Mouse (Mus musculus) embryonic facial prominence, embryonic 12.5 days (tissue): ENCODE results near the gene BC004004. TPM values are rescaled to one million over a fixed set of nuclear protein-coding genes. Genes with fewer than 3 reads are reported as not detected.

Source experiments
- ATAC-seq: fragments of 200-750 bp; cut with Nextera tagmentation; 2 replicates; pipeline ENCODE4 v1.8.0; 2017; ENCODE audit not compliant: insufficient number of reproducible peaks, insufficient read depth, low FRiP score, low TSS enrichment
- H3K27ac ChIP-seq: fragments of 300-500 bp; sonication (generic); 2 replicates; pipeline ENCODE4 v1.5.1; 2016; ENCODE audit warnings: mild to moderate bottlenecking
- H3K27me3 ChIP-seq: fragments of 300-500 bp; sonication (generic); 2 replicates; pipeline ENCODE4 v1.6.1; 2016; ENCODE audit warnings: mild to moderate bottlenecking, moderate library complexity
- H3K36me3 ChIP-seq: fragments of 300-500 bp; sonication (generic); 2 replicates; pipeline ENCODE4 v1.6.1; 2016; ENCODE audit warnings: mild to moderate bottlenecking
- H3K4me1 ChIP-seq: fragments of 300-500 bp; sonication (generic); 2 replicates; pipeline ENCODE4 v1.6.1; 2016
- H3K4me2 ChIP-seq: fragments of 300-500 bp; sonication (generic); replicated peaks from 2 replicates; pipeline ENCODE4 v1.6.1; 2016; ENCODE audit warnings: mild to moderate bottlenecking, moderate library complexity
- H3K4me3 ChIP-seq: fragments of 300-500 bp; sonication (generic); 2 replicates; pipeline ENCODE4 v1.5.1; 2016; ENCODE audit warnings: mild to moderate bottlenecking
- H3K9ac ChIP-seq: fragments of 300-500 bp; sonication (generic); 2 replicates; pipeline ENCODE4 v1.6.1; 2016; ENCODE audit warnings: mild to moderate bottlenecking, moderate library complexity
- H3K9me3 ChIP-seq: fragments of 300-500 bp; sonication (generic); 2 replicates; pipeline ENCODE4 v1.6.1; 2016; ENCODE audit warnings: mild to moderate bottlenecking, moderate library complexity
- WGBS: fragments of 180-500 bp; shearing (Covaris S2); methylation state at CpG from one replicate; pipeline ENCODE4 v1.1.7; 2016; 5-methylcytosine and 5-hydroxymethylcytosine counted together
- polyA plus RNA-seq: library from polyadenylated mRNA; unstranded; fragments of >200 nt; fragmentation: Nextera tagmentation; extraction: Ambion mirVana; gene quantifications from 2 replicates; pipeline ENCODE4 v1.2.1, GENCODE M21; 2016

Gene BC004004
- polyA plus RNA-seq, 1 experiment from 2014 or later, result 56.5 TPM

DNA sequence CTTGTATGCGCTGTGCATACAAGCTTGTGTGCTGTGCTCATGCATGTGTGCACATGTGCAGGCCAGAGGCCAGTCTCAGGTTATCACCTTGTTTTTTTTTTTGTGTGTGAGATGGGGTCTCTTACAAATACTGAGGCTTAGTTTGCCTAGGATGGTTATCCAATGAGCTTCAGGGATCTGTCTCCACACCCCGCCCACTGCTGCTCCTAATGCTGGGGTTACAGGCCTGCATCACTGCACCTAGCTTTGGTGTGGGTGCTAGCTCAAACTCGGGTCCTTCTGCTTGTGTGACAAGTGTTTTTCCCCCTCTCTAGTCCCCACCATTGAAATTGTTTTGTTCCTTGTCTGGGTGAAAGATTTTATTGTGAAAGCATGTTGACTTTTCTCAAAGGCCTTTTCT, 61.6 kb downstream of the BC004004 start:
- Histone ChIP-seq H3K4me1 (peaks cover 10% of the 10 kb centered on the region; the same call in 1 of the 2 replicates), H3K9me3 (no peaks in the 10 kb centered on the region), H3K4me2 (no peak overlapping the region), H3K9ac (no peak overlapping the region), H3K27ac (peak overlapping the region; percentile 54; the same call in 1 of the 2 replicates), H3K36me3 (peaks cover 39% of the 10 kb centered on the region), H3K27me3 (peaks cover 30% of the 10 kb centered on the region), H3K4me3 (no peak overlapping the region)
- WGBS, result 86% methylated on average over 3 of the region's 3 CpGs
- ATAC-seq, result no peak

DNA sequence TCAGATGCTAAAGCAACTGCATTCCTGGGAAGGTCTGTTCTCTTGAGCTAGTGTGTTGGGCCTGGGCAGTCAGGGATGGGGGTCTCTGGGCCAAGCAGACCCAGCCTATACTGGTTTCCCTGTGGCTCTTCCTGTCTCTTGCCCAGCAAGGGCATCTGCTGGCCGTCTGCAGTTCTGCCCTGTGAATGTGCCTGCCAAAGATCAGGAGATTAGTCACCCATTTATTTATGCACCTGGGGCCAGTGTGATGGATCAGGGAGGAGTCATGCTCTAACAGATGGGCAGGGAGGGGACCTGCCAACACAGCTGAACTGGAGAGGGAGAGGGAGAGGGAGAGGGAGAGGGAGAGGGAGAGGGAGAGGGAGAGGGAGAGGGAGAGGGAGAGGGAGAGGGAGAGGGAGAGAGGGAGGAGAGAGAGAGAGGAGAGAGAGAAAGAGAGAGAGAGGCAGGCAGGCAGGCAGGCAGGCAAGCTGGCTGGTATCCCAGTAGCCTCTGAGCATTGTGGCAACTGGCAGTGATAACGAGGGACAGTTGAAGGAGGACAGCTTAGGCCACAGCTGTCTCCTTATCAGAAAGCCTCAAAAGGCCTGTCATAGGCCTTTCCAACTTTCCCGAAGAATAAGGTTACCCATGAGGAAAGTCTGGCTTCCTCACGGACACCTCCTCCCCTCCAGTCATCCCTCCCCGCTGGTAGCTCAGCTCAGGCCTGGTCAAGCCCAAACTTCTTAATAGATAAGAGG, 62.3 kb downstream of the BC004004 start:
- no peak overlapping the region for H3K4me3 ChIP-seq
- ATAC-seq, result no peak
- H3K27me3 ChIP-seq, result peaks cover 27% of the 10 kb centered on the region
- whole genome bisulfite sequencing, result 30% methylated on average over 5 of the region's 5 CpGs
- no peak overlapping the region for H3K4me2 ChIP-seq
- H3K9ac ChIP-seq, result no peak overlapping the region
- peak overlapping the region; percentile 54 for H3K27ac ChIP-seq
- peaks cover 45% of the 10 kb centered on the region for H3K36me3 ChIP-seq
- peaks cover 10% of the 10 kb centered on the region; the same call in 1 of the 2 replicates for H3K4me1 ChIP-seq
- no peaks in the 10 kb centered on the region for H3K9me3 ChIP-seq

DNA sequence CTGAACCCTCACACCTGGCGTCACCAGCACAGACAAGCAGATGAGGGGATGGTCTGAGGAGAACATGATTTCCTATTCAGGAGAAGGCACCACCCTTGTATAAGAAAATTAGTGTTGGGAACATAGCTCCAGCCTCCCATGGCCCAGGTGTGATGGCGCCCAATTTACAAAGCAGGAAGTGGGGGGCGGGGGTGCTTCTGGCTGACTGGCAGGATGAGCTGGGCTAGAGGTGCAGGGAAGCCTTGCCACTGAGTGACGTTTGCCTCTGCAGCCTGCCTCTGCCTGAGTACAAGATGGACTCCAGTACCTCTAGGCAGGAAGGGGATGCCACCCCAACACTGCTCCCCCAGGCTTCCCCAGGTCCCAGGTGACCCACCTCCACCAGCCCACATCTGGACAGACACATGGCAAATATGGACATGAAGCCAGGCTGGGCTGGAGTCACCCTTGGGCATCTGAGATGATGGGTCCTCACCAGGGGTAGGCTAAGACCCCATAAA, 63.6 kb downstream of the BC004004 start:
- no peak overlapping the region for H3K27ac ChIP-seq
- no peak overlapping the region for H3K4me3 ChIP-seq
- ATAC-seq, result no peak
- no peaks in the 10 kb centered on the region for H3K9me3 ChIP-seq
- WGBS, result 90% methylated on average over 4 of the region's 4 CpGs
- peaks cover 59% of the 10 kb centered on the region for H3K36me3 ChIP-seq
- H3K27me3 ChIP-seq, result peaks cover 14% of the 10 kb centered on the region
- no peak overlapping the region for H3K4me2 ChIP-seq
- H3K9ac ChIP-seq, result no peak overlapping the region
- H3K4me1 ChIP-seq, result peaks cover under 1% of the 10 kb centered on the region; the same call in 1 of the 2 replicates

DNA sequence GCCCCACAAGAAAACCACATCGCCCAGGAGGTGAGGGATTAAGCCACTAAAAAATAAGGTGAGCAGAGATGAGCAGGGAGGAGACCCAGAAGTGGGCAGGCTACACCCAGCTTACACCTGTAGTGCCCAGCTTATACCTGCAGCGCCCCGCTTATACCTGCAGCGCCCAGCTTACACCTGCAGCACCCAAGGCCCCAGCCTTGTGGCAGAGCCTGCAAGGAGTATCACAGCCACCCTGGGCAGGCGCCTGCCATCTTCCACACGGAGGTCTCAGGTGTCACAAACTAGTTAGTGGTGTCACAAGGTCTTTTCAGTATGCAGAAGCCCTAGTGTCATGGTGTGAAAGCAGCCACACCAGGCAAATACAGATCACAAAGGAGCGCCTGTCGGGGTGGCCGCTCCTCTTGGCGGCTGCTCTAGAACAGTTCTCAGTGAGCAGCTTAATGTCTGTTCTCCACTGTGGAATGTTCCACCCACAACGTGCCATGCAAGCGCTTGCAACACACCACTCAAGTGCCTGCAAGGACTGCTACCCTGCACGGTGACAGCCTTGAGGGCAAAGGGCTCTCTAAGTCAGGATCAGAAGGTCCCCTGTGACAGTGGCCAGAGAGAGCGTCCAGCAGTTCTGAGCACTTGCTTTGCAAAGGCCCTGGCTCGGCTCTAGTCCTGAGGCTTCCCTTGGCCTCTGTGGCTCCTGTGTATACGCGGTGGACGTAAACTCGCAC, 67.8 kb downstream of the BC004004 start:
- no peak overlapping the region for H3K4me3 ChIP-seq
- WGBS, result 94% methylated on average over 19 of the region's 19 CpGs
- H3K9me3 ChIP-seq, result no peaks in the 10 kb centered on the region
- no peak overlapping the region for H3K27ac ChIP-seq
- no peak for ATAC-seq
- no peaks in the 10 kb centered on the region for H3K27me3 ChIP-seq
- H3K4me1 ChIP-seq, result peaks cover 11% of the 10 kb centered on the region
- H3K4me2 ChIP-seq, result no peak overlapping the region
- H3K9ac ChIP-seq, result no peak overlapping the region
- H3K36me3 ChIP-seq, result peaks cover 87% of the 10 kb centered on the region

DNA sequence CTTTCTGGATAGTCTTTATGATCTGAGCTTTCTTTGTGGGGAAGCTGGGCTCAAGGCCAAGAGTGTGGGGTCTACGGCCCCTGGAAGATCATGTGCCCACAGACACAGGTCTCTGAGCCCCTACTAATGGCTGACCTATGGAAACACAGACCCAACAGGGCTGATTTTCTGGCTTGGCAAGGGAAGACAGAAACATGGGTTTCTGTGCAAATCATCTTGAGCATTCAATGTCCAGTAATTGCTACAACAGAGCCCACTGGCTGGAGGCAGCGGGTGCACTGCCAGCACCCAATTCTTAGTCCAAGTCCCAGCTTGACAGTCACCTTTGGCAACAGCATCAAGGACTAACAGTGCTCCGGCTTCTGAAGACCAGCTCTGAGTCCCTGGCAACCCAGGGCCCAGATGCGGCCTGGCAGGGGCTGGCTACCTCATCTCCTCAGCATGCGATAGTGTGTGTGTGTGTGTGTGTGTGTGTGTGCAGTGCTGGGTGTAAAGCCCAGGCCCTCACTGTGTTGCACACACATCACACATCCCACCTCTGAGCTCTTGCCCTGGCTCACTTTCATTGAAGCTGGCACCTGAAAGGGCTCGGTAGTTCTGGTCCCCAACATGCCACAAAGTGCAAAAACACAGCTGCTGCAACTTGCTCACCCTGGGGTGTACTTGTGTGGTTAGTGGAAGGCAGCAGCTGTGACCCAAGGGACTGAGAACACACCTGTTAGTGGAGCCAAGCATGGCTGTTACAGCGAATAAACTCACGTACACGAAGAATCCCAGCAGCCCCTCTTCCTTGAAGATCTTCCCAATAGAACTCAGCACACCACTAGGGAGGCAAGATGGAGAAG, 69.6 kb downstream of the BC004004 start:
- peaks cover 78% of the 10 kb centered on the region for H3K36me3 ChIP-seq
- WGBS, result 92% methylated on average over 9 of the region's 9 CpGs

DNA sequence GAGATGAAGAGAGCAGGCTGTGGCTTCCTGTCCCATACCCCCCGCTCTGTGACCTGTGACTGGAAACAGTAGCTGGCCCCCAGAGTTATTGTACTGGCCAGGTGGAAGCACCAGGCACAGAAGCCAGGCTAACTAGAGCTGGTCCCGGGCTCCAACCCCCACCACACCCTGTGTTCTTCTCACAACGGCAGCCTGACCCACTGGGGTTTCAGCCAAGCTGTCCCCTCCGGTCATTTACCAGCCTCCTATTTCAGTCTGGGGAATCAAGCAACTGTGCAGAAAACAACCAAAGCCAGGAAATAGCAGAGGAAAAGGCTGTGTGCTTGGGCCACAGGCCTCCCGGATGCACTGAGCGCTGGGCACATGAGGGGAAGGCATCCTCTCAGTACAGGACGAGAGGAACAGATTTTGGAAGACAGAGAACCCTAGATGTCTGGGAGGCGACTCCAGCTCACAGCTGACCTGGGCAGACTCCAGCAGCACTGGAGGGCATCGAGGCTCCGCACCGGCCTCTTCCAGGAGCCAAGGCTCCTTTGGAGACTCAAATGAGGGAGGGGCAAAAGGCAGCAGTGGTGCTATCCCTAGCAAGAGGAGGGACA, 70.7 kb downstream of the BC004004 start:
- Histone ChIP-seq H3K27me3 (no peaks in the 10 kb centered on the region), H3K9me3 (no peaks in the 10 kb centered on the region), H3K27ac (peak overlapping the region; percentile 32; the same call in 1 of the 2 replicates), H3K4me2 (no peak overlapping the region), H3K36me3 (peaks cover 79% of the 10 kb centered on the region), H3K4me1 (peaks cover 27% of the 10 kb centered on the region), H3K4me3 (no peak overlapping the region), H3K9ac (no peak overlapping the region)
- WGBS, result 83% methylated on average over 11 of the region's 11 CpGs
- ATAC-seq, result no peak

More for the DNA sequence above, 69.6 kb downstream of the BC004004 start:
- Histone ChIP-seq H3K4me3 (no peak overlapping the region), H3K4me1 (peaks cover 27% of the 10 kb centered on the region), H3K27me3 (no peaks in the 10 kb centered on the region), H3K4me2 (no peak overlapping the region), H3K9ac (no peak overlapping the region), H3K9me3 (no peaks in the 10 kb centered on the region), H3K27ac (0 out of 2 replicates have a peak overlapping the region, but pooled peaks have one; percentile 7)
- ATAC-seq, result no peak

DNA sequence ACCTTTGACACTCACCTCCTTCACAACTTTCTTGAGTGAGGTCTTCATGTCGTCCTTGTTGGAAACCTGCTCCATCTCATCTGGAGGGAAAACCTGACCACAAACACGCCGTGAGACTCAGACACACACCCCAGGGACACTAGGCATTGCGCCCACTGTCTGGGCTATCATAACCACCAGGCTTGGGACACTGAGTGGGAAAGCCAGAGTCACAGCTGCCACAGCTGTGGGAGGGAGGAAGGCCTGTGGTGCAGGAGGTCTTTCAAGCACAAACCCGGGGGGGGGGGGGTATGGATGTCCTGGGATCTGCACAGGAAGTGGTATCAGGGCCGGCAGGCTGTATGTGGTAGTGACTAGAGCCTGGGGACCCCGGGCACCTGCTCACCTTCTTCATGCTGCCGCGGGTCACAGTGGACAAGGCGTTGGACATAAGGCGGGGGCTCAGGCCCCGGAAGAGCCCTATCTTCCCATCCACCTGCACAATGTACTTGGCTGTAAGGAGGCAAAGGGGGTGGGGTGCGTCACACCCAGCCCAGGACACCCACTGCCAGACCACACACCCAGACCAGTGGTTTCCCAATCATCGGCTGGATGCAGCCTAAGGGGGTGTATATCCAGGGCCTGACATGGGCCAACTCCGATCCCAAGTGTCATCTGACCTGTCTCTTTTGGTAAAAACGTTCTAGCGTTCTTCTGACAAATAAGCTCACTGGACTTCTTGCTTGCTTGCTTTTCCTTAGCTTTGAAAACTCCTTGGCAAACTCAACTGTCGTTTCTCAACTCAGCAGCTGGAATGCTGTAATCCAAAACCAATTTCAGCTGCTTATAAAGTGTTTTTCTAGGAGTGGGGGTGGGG, 72.0 kb downstream of the BC004004 start:
- H3K27ac ChIP-seq, result peak overlapping the region; percentile 77
- 74% methylated on average over 18 of the region's 18 CpGs for WGBS
- H3K4me2 ChIP-seq, result 0 out of 2 replicates have a peak overlapping the region, but pooled peaks have one; percentile 23
- peak overlapping the region; percentile 34; the same call in 1 of the 2 replicates for H3K9ac ChIP-seq
- peaks cover 74% of the 10 kb centered on the region for H3K36me3 ChIP-seq
- H3K27me3 ChIP-seq, result no peaks in the 10 kb centered on the region
- no peak for ATAC-seq
- H3K4me3 ChIP-seq, result no peak overlapping the region
- H3K9me3 ChIP-seq, result no peaks in the 10 kb centered on the region
- H3K4me1 ChIP-seq, result peaks cover 32% of the 10 kb centered on the region

DNA sequence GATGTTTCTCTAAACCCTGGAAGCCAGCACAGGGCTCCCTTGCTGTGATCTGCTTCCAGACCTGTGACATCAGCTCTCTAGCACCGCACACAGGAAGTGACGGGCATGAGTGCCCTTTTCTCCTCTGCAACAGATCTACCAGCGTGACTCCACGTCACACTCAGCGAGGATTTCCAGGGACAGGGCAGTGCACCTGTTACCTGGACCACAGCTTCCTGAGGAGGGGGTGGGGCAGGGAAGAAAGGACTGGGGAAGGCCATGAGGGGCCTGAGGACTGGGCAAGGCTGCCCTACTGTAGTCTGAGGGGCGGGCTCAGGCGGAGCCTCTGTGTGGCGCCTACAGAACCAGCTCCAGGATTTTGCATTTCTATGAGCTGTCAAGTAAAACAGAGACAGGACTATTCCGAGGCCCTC, 73.0 kb downstream of the BC004004 start:
- Histone ChIP-seq H3K9ac (peak overlapping the region; percentile 34; the same call in 1 of the 2 replicates), H3K36me3 (peaks cover 64% of the 10 kb centered on the region), H3K27ac (peak overlapping the region; percentile 77), H3K9me3 (no peaks in the 10 kb centered on the region), H3K4me2 (peak overlapping the region; percentile 23; the same call in 1 of the 2 replicates), H3K4me1 (peaks cover 41% of the 10 kb centered on the region), H3K4me3 (no peak overlapping the region), H3K27me3 (no peaks in the 10 kb centered on the region)
- ATAC-seq, result peak; percentile 36
- WGBS, result 19% methylated on average over 9 of the region's 9 CpGs

DNA sequence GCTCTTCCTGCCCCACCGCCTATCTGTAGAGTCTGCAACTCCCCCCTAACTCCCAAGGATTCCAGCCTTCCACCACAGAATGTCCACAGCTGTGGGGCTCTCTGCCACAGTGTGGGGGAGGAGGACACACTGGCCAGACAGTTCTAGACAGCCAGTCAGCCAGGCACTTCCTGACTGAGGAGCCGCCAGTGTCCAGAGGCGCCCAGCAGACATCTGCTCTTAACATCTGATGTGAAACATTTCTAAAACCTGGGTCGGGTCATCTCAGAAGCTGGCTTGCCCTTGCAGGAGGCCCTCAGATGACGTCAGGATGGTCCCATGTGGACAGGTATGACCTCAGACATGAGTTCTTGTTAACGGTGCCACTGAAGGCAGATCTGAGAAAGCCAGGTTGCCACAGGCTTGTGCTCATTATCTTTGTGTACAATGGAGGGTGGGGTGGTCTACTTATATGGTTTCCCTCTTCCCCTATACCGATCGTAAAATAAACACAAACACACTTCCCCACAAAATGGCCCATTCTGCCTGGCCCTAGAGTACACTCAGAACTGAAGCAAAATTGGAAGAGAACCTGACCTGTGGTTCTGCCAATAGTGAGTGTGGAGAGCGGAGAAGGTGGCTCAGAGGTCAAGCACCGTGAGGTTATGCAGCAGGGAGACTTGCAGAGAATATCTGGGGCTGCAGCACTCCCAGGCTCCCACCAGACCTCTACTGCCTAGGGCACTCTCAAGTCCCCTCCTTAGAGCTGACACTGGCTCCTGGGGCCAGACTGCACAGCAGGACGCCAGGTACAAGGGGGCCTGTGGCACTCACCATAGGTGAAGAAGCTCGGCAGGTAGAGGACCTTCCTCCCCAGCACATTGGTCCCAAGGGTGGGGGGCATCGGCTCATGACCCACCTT, 73.7 kb downstream of the BC004004 start:
- no peaks in the 10 kb centered on the region for H3K9me3 ChIP-seq
- H3K4me3 ChIP-seq, result no peak overlapping the region
- peak overlapping the region; percentile 34 for H3K9ac ChIP-seq
- no peak; the same call in 1 of the 2 replicates for ATAC-seq
- peaks cover 43% of the 10 kb centered on the region for H3K4me1 ChIP-seq
- 38% methylated on average over 13 of the region's 13 CpGs for WGBS
- H3K27me3 ChIP-seq, result no peaks in the 10 kb centered on the region
- peak overlapping the region; percentile 23; the same call in 1 of the 2 replicates for H3K4me2 ChIP-seq
- peak overlapping the region; percentile 77 for H3K27ac ChIP-seq
- H3K36me3 ChIP-seq, result peaks cover 58% of the 10 kb centered on the region
